Mouse (Mus musculus) kidney, postnatal 36 days (tissue): ENCODE data around the gene Nfatc4.
A peak's percentile ranks its signal among the peaks of the same experiment; 100 is the strongest.

Source experiments
- DNase-seq, 2 experiments: peaks; one replicate each; pipeline ENCODE4 v3.0.0; 2021 to 2022; ENCODE audit warnings: mixed read lengths in 2 of 2

The Nfatc4 gene

GRCm38 (mm10) chr14:55854406-55855100 lies 31.6 kb downstream of the Nfatc4 start:
- no peak for DNase-seq

GRCm38 (mm10) chr14:55855101-55855561 lies 32.2 kb downstream of the Nfatc4 start:
- peak; percentile 56 to 62 for DNase-seq

GRCm38 (mm10) chr14:55857588-55857987 lies 34.6 kb downstream of the Nfatc4 start:
- no peak for DNase-seq

- no peak for DNase-seq
Measured at GRCm38 (mm10) chr14:55862186-55862585, 39.2 kb downstream of the Nfatc4 start.

GRCm38 (mm10) chr14:55862970-55863369 lies 40.0 kb downstream of the Nfatc4 start:
- DNase-seq: no peak

- DNase-seq: peak; percentile 74 to 88
Measured at GRCm38 (mm10) chr14:55863773-55864172, 40.8 kb downstream of the Nfatc4 start.

- DNase-seq: peak; percentile 39 to 83
Measured at GRCm38 (mm10) chr14:55866962-55867361, 44.0 kb downstream of the Nfatc4 start.

- DNase-seq: no peak
Measured at GRCm38 (mm10) chr14:55868230-55869026, 45.5 kb downstream of the Nfatc4 start.

GRCm38 (mm10) chr14:55869538-55869937 lies 46.6 kb downstream of the Nfatc4 start:
- no peak for DNase-seq

GRCm38 (mm10) chr14:55872039-55872438 lies 49.1 kb downstream of the Nfatc4 start:
- DNase-seq: no peak

GRCm38 (mm10) chr14:55872551-55872950 lies 49.6 kb downstream of the Nfatc4 start:
- DNase-seq: no peak

- DNase-seq: no peak
Measured at GRCm38 (mm10) chr14:55873242-55873713, 50.3 kb downstream of the Nfatc4 start.

GRCm38 (mm10) chr14:55873714-55874683 lies 51.1 kb downstream of the Nfatc4 start:
- peak; percentile 73 to 86 for DNase-seq

GRCm38 (mm10) chr14:55877469-55878315 lies 54.7 kb downstream of the Nfatc4 start:
- DNase-seq: no peak

- no peak for DNase-seq
Measured at GRCm38 (mm10) chr14:55878316-55878940, 55.5 kb downstream of the Nfatc4 start.

- DNase-seq: peak; percentile 88 to 93
Measured at GRCm38 (mm10) chr14:55879623-55880022, 56.7 kb downstream of the Nfatc4 start.

- no peak for DNase-seq
Measured at GRCm38 (mm10) chr14:55880982-55881381, 58.0 kb downstream of the Nfatc4 start.

- peak; percentile 69 to 82 for DNase-seq
Measured at GRCm38 (mm10) chr14:55882171-55882641, 59.3 kb downstream of the Nfatc4 start.

GRCm38 (mm10) chr14:55883149-55883661 lies 60.3 kb downstream of the Nfatc4 start:
- DNase-seq: no peak
